17 mouse cellular contexts compared by ENCODE assay signal in genomic region chr5:112972297-112972696, GRCm38 (mm10). TPM values are rescaled to one million over a fixed set of nuclear protein-coding genes. Genes with fewer than 3 reads are reported as not detected.
DNase-seq lines count a peak whose midpoint lies in the region; ATAC-seq and TF ChIP-seq lines count a peak whose summit lies in the region.
"Had no signal": no experiment of that assay in that cellular context is flagged by ENCODE, and none has a peak within 500 bp of the region (broad histone marks: within the 10 kb centered on the region; RNA-seq: fewer than 3 reads in every experiment).

No protein-coding gene starts in this region.

- WGBS in liver, adult 2 months = 88% methylated on average over 12 of the region's 12 CpGs

- DNase-seq in liver, adult 2 months (ENCODE audit: extremely low read depth, low read depth, low spot score) = peak; percentile 7
- DNase-seq in liver (no peak), 416B (ENCODE audit: low read depth) (peak; percentile 9)
- DNase-seq in lung, postnatal 4 days = peak; percentile 42 to 53
- peak; percentile 6 for DNase-seq in spleen, adult 12 weeks (ENCODE audit: low spot score)
- no peak for DNase-seq in cerebellum, postnatal 10 days
- no peak for DNase-seq in heart, postnatal 14 days
- DNase-seq: adrenal gland, postnatal 10 days; cerebellum, adult 11 months; cerebellum, postnatal 36 days; midbrain, embryonic 14.5 days; right cerebral cortex, postnatal 14 days had no signal

- no peaks in the 10 kb centered on the region for H3K36me3 ChIP-seq in liver, adult 2 months (ENCODE audit: control insufficient read depth, insufficient read depth, low read length)
- H3K36me3 ChIP-seq: embryonic facial prominence, embryonic 12.5 days; heart, embryonic 15.5 days; limb, embryonic 15.5 days had no signal

- ATAC-seq in frontal cortex, adult (ENCODE audit: low TSS enrichment) = no peak
- ATAC-seq: forebrain, embryonic 16.5 days had no signal

- no peaks in the 10 kb centered on the region for H3K4me1 ChIP-seq in liver, adult 2 months (ENCODE audit: control insufficient read depth, insufficient read depth, low read length)

- H3K27ac ChIP-seq in liver, adult 2 months (replicated peaks; ENCODE audit: insufficient read depth, low read depth, low read length) = no peak overlapping the region
- H3K27ac ChIP-seq: embryonic facial prominence, embryonic 12.5 days; heart, embryonic 15.5 days; limb, embryonic 15.5 days had no signal

- no peaks in the 10 kb centered on the region for H3K27me3 ChIP-seq in liver, adult 2 months (ENCODE audit: control insufficient read depth, insufficient read depth, low read length)
- H3K27me3 ChIP-seq: embryonic facial prominence, embryonic 12.5 days; heart, embryonic 15.5 days; limb, embryonic 15.5 days had no signal

- no peak overlapping the region for H3K4me3 ChIP-seq in liver, adult 2 months (ENCODE audit: insufficient read depth, low read depth, low read length)
- H3K4me3 ChIP-seq: embryonic facial prominence, embryonic 12.5 days; heart, embryonic 15.5 days; limb, embryonic 15.5 days had no signal

- no peaks in the 10 kb centered on the region; the same call in 1 of the 2 replicates for H3K79me2 ChIP-seq in liver, adult 2 months (ENCODE audit: control insufficient read depth, insufficient read depth, low read length)

- H3K9ac ChIP-seq in liver, adult 2 months (ENCODE audit: low read depth, low read length) = no peak overlapping the region
- H3K9ac ChIP-seq: embryonic facial prominence, embryonic 12.5 days; heart, embryonic 15.5 days; limb, embryonic 15.5 days had no signal

- intact Hi-C loops in heart, postnatal 14 days (cut with DNase I) = no loop called here

- TF ChIP-seq CTCF in liver, adult 2 months (IDR thresholded peaks at IDR 0.05; ENCODE audit: low read depth, low read length) = no peak

- TF ChIP-seq POLR2A in liver, adult 2 months (IDR thresholded peaks at IDR 0.05; ENCODE audit: extremely low read depth, insufficient read depth, low read length) = no peak

RNA-seq across cellular contexts. Expression of gene Grk3, which starts 43.3 kb away (rescaled TPM):
- 4.0 and 4.1 TPM in 2 replicates for total RNA-seq in liver, adult 2 months (2014; rRNA removed)
- polyA plus RNA-seq in liver, adult 2 months (2012; rRNA removed) = 0.93 and 2.3 TPM in 2 replicates
- total RNA-seq in heart, postnatal 14 days (2021) = 1 to 10 TPM; 8.5 to 9.3 TPM

Comparison
In these comparisons a context has a peak if more than half of its experiments do, and no peak if none do; other contexts are left out.
1. DNase-seq: peak in liver, adult 2 months (single experiment), 416B (single experiment), lung, postnatal 4 days (2 of 2) and spleen, adult 12 weeks (single experiment); none in liver (single experiment), cerebellum, postnatal 10 days (0 of 2) and heart, postnatal 14 days (0 of 2).